Mouse (Mus musculus): ENCODE data around the gene Dnal4.

GRCm38 (mm10) chr15:79802304-79802703 lies 24.7 kb upstream of the Dnal4 start:
- TF ChIP-seq CTCF (IDR thresholded peaks at IDR 0.05; ENCODE audit: extremely low read depth, insufficient read length, insufficient replicate concordance, low read depth, low read length) (no peak), POLR2A (IDR thresholded peaks at IDR 0.05; ENCODE audit: low read depth, low read length) (no peak)

Data from small intestine, adult 2 months (tissue).